Comparison of ENCODE assay signal across 9 mouse cellular contexts in genomic region chr7:31017104-31017901, GRCm38 (mm10). TPM values are rescaled to one million over a fixed set of nuclear protein-coding genes. Genes with fewer than 3 reads are reported as not detected.
DNase-seq lines count a peak whose midpoint lies in the region; ATAC-seq and TF ChIP-seq lines count a peak whose summit lies in the region.
"Had no signal": no experiment of that assay in that cellular context is flagged by ENCODE, and none has a peak within 500 bp of the region (broad histone marks: within the 10 kb centered on the region; RNA-seq: fewer than 3 reads in every experiment).

No protein-coding gene starts in this region.

- H3K79me3 ChIP-seq in C2C12 (ENCODE audit: low read depth): no peaks in the 10 kb centered on the region

- H3K36me3 ChIP-seq in heart, postnatal 0 days (replicated peaks; ENCODE audit: control insufficient read depth, insufficient read depth, low read length): no peaks in the 10 kb centered on the region
- no peaks in the 10 kb centered on the region for H3K36me3 ChIP-seq in C2C12 (ENCODE audit: control insufficient read depth, insufficient read depth)
- H3K36me3 ChIP-seq in embryonic facial prominence, embryonic 14.5 days (ENCODE audit: control insufficient read depth, insufficient read depth, low read length): no peaks in the 10 kb centered on the region
- H3K36me3 ChIP-seq: neural tube, embryonic 12.5 days had no signal

- H3K27ac ChIP-seq in heart, postnatal 0 days (ENCODE audit: low read depth): no peak overlapping the region
- peak overlapping the region; percentile 28; the same call in 1 of the 2 replicates for H3K27ac ChIP-seq in embryonic facial prominence, embryonic 14.5 days (replicated peaks; ENCODE audit: low read depth, low read length)
- H3K27ac ChIP-seq: neural tube, embryonic 12.5 days had no signal

- TF ChIP-seq EP300 in heart, postnatal 0 days (IDR thresholded peaks at IDR 0.05; ENCODE audit: low read depth): no peak

- no peak overlapping the region for H3K4me3 ChIP-seq in heart, postnatal 0 days (ENCODE audit: low read depth, low read length)
- H3K4me3 ChIP-seq in C2C12 (ENCODE audit: insufficient read depth, poor library complexity, severe bottlenecking): no peak overlapping the region
- no peak overlapping the region for H3K4me3 ChIP-seq in embryonic facial prominence, embryonic 14.5 days (ENCODE audit: low read depth, low read length)
- H3K4me3 ChIP-seq: neural tube, embryonic 12.5 days had no signal

- H3K27me3 ChIP-seq in heart, postnatal 0 days (ENCODE audit: control insufficient read depth, insufficient read depth, low read length): no peaks in the 10 kb centered on the region
- H3K27me3 ChIP-seq in C2C12 (ENCODE audit: control insufficient read depth, insufficient read depth, insufficient read length): no peaks in the 10 kb centered on the region
- H3K27me3 ChIP-seq in embryonic facial prominence, embryonic 14.5 days (replicated peaks; ENCODE audit: control insufficient read depth, insufficient read depth, low read length): no peaks in the 10 kb centered on the region
- H3K27me3 ChIP-seq: neural tube, embryonic 12.5 days had no signal

- H3K9me3 ChIP-seq in heart, postnatal 0 days (replicated peaks; ENCODE audit: control insufficient read depth, low read length): no peaks in the 10 kb centered on the region
- H3K9me3 ChIP-seq in embryonic facial prominence, embryonic 14.5 days (ENCODE audit: control insufficient read depth, low read length): no peaks in the 10 kb centered on the region
- H3K9me3 ChIP-seq: neural tube, embryonic 12.5 days had no signal

- 20% methylated on average over 10 of the region's 10 CpGs for WGBS in heart, postnatal 0 days
- 18% methylated on average over 10 of the region's 10 CpGs for WGBS in embryonic facial prominence, embryonic 14.5 days

- no peaks in the 10 kb centered on the region for H3K79me2 ChIP-seq in C2C12 (ENCODE audit: control insufficient read depth, insufficient read depth)

- no peak overlapping the region for H3ac ChIP-seq in C2C12 (ENCODE audit: control insufficient read depth, insufficient read length, low read depth)

- H3K4me1 ChIP-seq in heart, postnatal 0 days (ENCODE audit: control insufficient read depth, insufficient read depth): peaks cover 12% of the 10 kb centered on the region; the same call in 1 of the 2 replicates
- H3K4me1 ChIP-seq in embryonic facial prominence, embryonic 14.5 days (ENCODE audit: control insufficient read depth, insufficient read depth, low read length): 0 out of 2 replicates have a peak, but pooled peaks cover 4% of the 10 kb centered on the region
- H3K4me1 ChIP-seq: neural tube, embryonic 12.5 days had no signal

- no peak overlapping the region for H3K9ac ChIP-seq in heart, postnatal 0 days (replicated peaks; ENCODE audit: low read depth, low read length)
- H3K9ac ChIP-seq in embryonic facial prominence, embryonic 14.5 days (ENCODE audit: low read depth, low read length): no peak overlapping the region
- H3K9ac ChIP-seq: neural tube, embryonic 12.5 days had no signal

- 0 out of 2 replicates have a peak, but pooled peaks have one; percentile 51 for ATAC-seq in heart, postnatal 0 days (ENCODE audit: insufficient read depth, low read depth)
- peak; percentile 92 for ATAC-seq in embryonic facial prominence, embryonic 14.5 days (ENCODE audit: low read depth)
- ATAC-seq in inflammation-experienced regulatory T-cells, adult 6 months: no peak

- H3K4me2 ChIP-seq in heart, postnatal 0 days (ENCODE audit: low read depth, low read length): peak overlapping the region; percentile 8; the same call in 1 of the 2 replicates
- H3K4me2 ChIP-seq in embryonic facial prominence, embryonic 14.5 days (ENCODE audit: low read depth, low read length): no peak overlapping the region
- H3K4me2 ChIP-seq: neural tube, embryonic 12.5 days had no signal

- peak; percentile 56 for DNase-seq in heart, postnatal 0 days (ENCODE audit: low spot score)
- no peak for DNase-seq in heart, adult 8-10 months (ENCODE audit: low spot score)
- DNase-seq in embryonic facial prominence, embryonic 14.5 days (ENCODE audit: low spot score): peak; percentile 93
- DNase-seq in kidney, postnatal 14 days: peak; percentile 62
- peak; percentile 39 for DNase-seq in naive thymus-derived CD4-positive, alpha-beta T cell, adult 2 months (ENCODE audit: low read depth)
- no peak for DNase-seq in thymus, postnatal 0 days (ENCODE audit: low spot score)

- no peak for TF ChIP-seq CTCF in heart, postnatal 0 days (IDR thresholded peaks at IDR 0.05; ENCODE audit: low read depth)
- no peak for TF ChIP-seq CTCF in C2C12 (IDR thresholded peaks at IDR 0.05; ENCODE audit: control insufficient read depth, insufficient read depth, insufficient read length)

TF ChIP-seq in C2C12, 6 proteins besides CTCF, POLR2A, EP300 and RAD21:
- TF ChIP-seq MYOD1 (IDR thresholded peaks at IDR 0.05; ENCODE audit: control insufficient read depth, insufficient read length, low read depth): peak; percentile 80
- TF ChIP-seq MYOG (IDR thresholded peaks at IDR 0.05; ENCODE audit: control insufficient read depth, extremely low read depth, insufficient read length): no peak

RNA-seq across cellular contexts. Expression of gene Fxyd5, which starts 25.0 kb away (rescaled TPM):
- 54.3 and 69.7 TPM in 2 replicates for total RNA-seq in heart, postnatal 0 days (2014; rRNA removed; ENCODE audit: low replicate concordance)
- 41.5 and 46.4 TPM in 2 replicates for polyA plus RNA-seq in heart, postnatal 0 days (2015; fragmentation: Nextera tagmentation; extraction: Ambion mirVana)
- 10 to 100 TPM; 22.7 to 35.0 (median 28.4) TPM for total RNA-seq in heart, adult 8-10 months (2022)
- 103 TPM for polyA plus RNA-seq in C2C12 (2012; fragmentation: generic; extraction: Trizol)
- 57.0 and 64.6 TPM in 2 replicates for polyA plus RNA-seq in embryonic facial prominence, embryonic 14.5 days (2014; fragmentation: Nextera tagmentation; extraction: Ambion mirVana)
- polyA plus RNA-seq in thymus, postnatal 0 days (2015; fragmentation: Nextera tagmentation; extraction: Ambion mirVana): 113 and 125 TPM in 2 replicates
- 1,000 to 10,000 TPM; 1,847 to 2,152 (median 2,080) TPM for polyA plus RNA-seq in inflammation-experienced regulatory T-cells, adult 6 months (2017; shearing (Covaris generic))

RNA-seq across cellular contexts. Expression of gene Fxyd7, which starts 34.0 kb away (rescaled TPM):
- 5.8 TPM in 1 of 2 replicates, not detected in the other for total RNA-seq in heart, postnatal 0 days (2014; rRNA removed; ENCODE audit: low replicate concordance)
- polyA plus RNA-seq in heart, postnatal 0 days (2015; fragmentation: Nextera tagmentation; extraction: Ambion mirVana): 0.67 and 0.72 TPM in 2 replicates
- 1 to 10 TPM in 2 of 4 experiments, under 1 TPM in 2; 0.49 to 1.5 (median 1.1) TPM for total RNA-seq in heart, adult 8-10 months (2022)
- not detected for polyA plus RNA-seq in C2C12 (2012; fragmentation: generic; extraction: Trizol)
- 37.0 and 40.9 TPM in 2 replicates for polyA plus RNA-seq in embryonic facial prominence, embryonic 14.5 days (2014; fragmentation: Nextera tagmentation; extraction: Ambion mirVana)
- polyA plus RNA-seq in thymus, postnatal 0 days (2015; fragmentation: Nextera tagmentation; extraction: Ambion mirVana): 0.35 and 0.48 TPM in 2 replicates
- not detected for polyA plus RNA-seq in inflammation-experienced regulatory T-cells, adult 6 months (2017; shearing (Covaris generic))

RNA-seq across cellular contexts. Expression of gene Fxyd1, which starts 39.7 kb away (rescaled TPM):
- 499 and 572 TPM in 2 replicates for total RNA-seq in heart, postnatal 0 days (2014; rRNA removed; ENCODE audit: low replicate concordance)
- 1,579 and 1,586 TPM in 2 replicates for polyA plus RNA-seq in heart, postnatal 0 days (2015; fragmentation: Nextera tagmentation; extraction: Ambion mirVana)
- 1,000 to 10,000 TPM in 2 of 4 experiments, 100 to 1,000 TPM in 2; 843 to 1,156 (median 1,037) TPM for total RNA-seq in heart, adult 8-10 months (2022)
- 0.55 TPM for polyA plus RNA-seq in C2C12 (2012; fragmentation: generic; extraction: Trizol)
- polyA plus RNA-seq in embryonic facial prominence, embryonic 14.5 days (2014; fragmentation: Nextera tagmentation; extraction: Ambion mirVana): 113 and 135 TPM in 2 replicates
- polyA plus RNA-seq in thymus, postnatal 0 days (2015; fragmentation: Nextera tagmentation; extraction: Ambion mirVana): 12.2 and 19.1 TPM in 2 replicates
- under 1 TPM in 1 of 3 experiments, not detected in 2; 0.85 TPM for polyA plus RNA-seq in inflammation-experienced regulatory T-cells, adult 6 months (2017; shearing (Covaris generic))

RNA-seq across cellular contexts. Expression of gene Lgi4, which starts 41.8 kb away (rescaled TPM):
- total RNA-seq in heart, postnatal 0 days (2014; rRNA removed; ENCODE audit: low replicate concordance): 0.27 and 2.7 TPM in 2 replicates
- 0.08 and 0.19 TPM in 2 replicates for polyA plus RNA-seq in heart, postnatal 0 days (2015; fragmentation: Nextera tagmentation; extraction: Ambion mirVana)
- total RNA-seq in heart, adult 8-10 months (2022): 1 to 10 TPM; 2.6 to 3.8 (median 3.4) TPM
- polyA plus RNA-seq in C2C12 (2012; fragmentation: generic; extraction: Trizol): 0.02 TPM
- 0.86 and 1.6 TPM in 2 replicates for polyA plus RNA-seq in embryonic facial prominence, embryonic 14.5 days (2014; fragmentation: Nextera tagmentation; extraction: Ambion mirVana)
- polyA plus RNA-seq in thymus, postnatal 0 days (2015; fragmentation: Nextera tagmentation; extraction: Ambion mirVana): 0.04 and 0.14 TPM in 2 replicates
- polyA plus RNA-seq in inflammation-experienced regulatory T-cells, adult 6 months (2017; shearing (Covaris generic)): under 1 TPM in 2 of 3 experiments, not detected in 1; 0.09 to 0.13 TPM

RNA-seq across cellular contexts. Expression of gene Fam187b, which starts 43.7 kb away (rescaled TPM):
- 0.77 TPM in 1 of 2 replicates, not detected in the other for total RNA-seq in heart, postnatal 0 days (2014; rRNA removed; ENCODE audit: low replicate concordance)
- polyA plus RNA-seq in heart, postnatal 0 days (2015; fragmentation: Nextera tagmentation; extraction: Ambion mirVana): 0.18 and 0.58 TPM in 2 replicates
- under 1 TPM in 2 of 4 experiments, not detected in 2; 0.25 TPM for total RNA-seq in heart, adult 8-10 months (2022)
- not detected for polyA plus RNA-seq in C2C12 (2012; fragmentation: generic; extraction: Trizol)
- 1.6 and 2.3 TPM in 2 replicates for polyA plus RNA-seq in embryonic facial prominence, embryonic 14.5 days (2014; fragmentation: Nextera tagmentation; extraction: Ambion mirVana)
- polyA plus RNA-seq in thymus, postnatal 0 days (2015; fragmentation: Nextera tagmentation; extraction: Ambion mirVana): 1.3 and 1.6 TPM in 2 replicates
- polyA plus RNA-seq in inflammation-experienced regulatory T-cells, adult 6 months (2017; shearing (Covaris generic)): 1 to 10 TPM in 1 of 3 experiments, under 1 TPM in 2; 0.55 to 1.0 (median 0.96) TPM

Comparison
In these comparisons a context has a peak if more than half of its experiments do, and no peak if none do; other contexts are left out.
1. DNase-seq: peak in heart, postnatal 0 days (single experiment), embryonic facial prominence, embryonic 14.5 days (single experiment), kidney, postnatal 14 days (single experiment) and naive thymus-derived CD4-positive, alpha-beta T cell, adult 2 months (single experiment); none in heart, adult 8-10 months (single experiment) and thymus, postnatal 0 days (single experiment).
2. RNA of gene Fxyd5, which starts 25.0 kb away (polyA plus RNA-seq): 1,847 to 2,152 TPM in inflammation-experienced regulatory T-cells, adult 6 months; 113 to 125 TPM in thymus, postnatal 0 days, 103 TPM in C2C12 (single experiment), 57.0 to 64.6 TPM in embryonic facial prominence, embryonic 14.5 days and 41.5 to 46.4 TPM in heart, postnatal 0 days; every median in the first group is over 10 times any median in the second.
3. RNA of gene Fxyd7, which starts 34.0 kb away (polyA plus RNA-seq): 37.0 to 40.9 TPM in embryonic facial prominence, embryonic 14.5 days; 0.67 to 0.72 TPM in heart, postnatal 0 days, 0.35 to 0.48 TPM in thymus, postnatal 0 days, not detected in C2C12 (single experiment) and not detected in inflammation-experienced regulatory T-cells, adult 6 months; every median in the first group is over 10 times any median in the second.
4. RNA of gene Fxyd1, which starts 39.7 kb away (polyA plus RNA-seq): 1,579 to 1,586 TPM in heart, postnatal 0 days; 113 to 135 TPM in embryonic facial prominence, embryonic 14.5 days, 12.2 to 19.1 TPM in thymus, postnatal 0 days, 0.55 TPM in C2C12 (single experiment) and 0.85 TPM in inflammation-experienced regulatory T-cells, adult 6 months; every median in the first group is over 10 times any median in the second.